Mouse (Mus musculus) heart, embryonic 14.5 days (tissue): ENCODE measurements around the gene Otulin. TPM values are rescaled to one million over a fixed set of nuclear protein-coding genes. Genes with fewer than 3 reads are reported as not detected.

Source experiments
- ATAC-seq: fragments of 200-750 bp; cut with Nextera tagmentation; 2 replicates; pipeline ENCODE4 v1.8.0; 2017; ENCODE audit warnings: low read depth, moderate TSS enrichment; ENCODE audit not compliant: insufficient number of reproducible peaks, insufficient read depth, low FRiP score
- H3K27ac ChIP-seq, 2 experiments: fragments of 200-500 bp in 1 of 2; fragments of 300-500 bp in 1 of 2; sonication (generic) in 1 of 2; replicated peaks in 1 of 2; 2 replicates each; pipeline ENCODE4 v1.5.1; 2012 to 2014; ENCODE audit warnings: low read depth in 2 of 2, low read length in 2 of 2, control low read depth in 1 of 2, mild to moderate bottlenecking in 1 of 2, mixed read lengths in 1 of 2; ENCODE audit not compliant: control insufficient read depth in 1 of 2, insufficient read depth in 1 of 2
- H3K27me3 ChIP-seq: fragments of 300-500 bp; sonication (generic); 2 replicates; pipeline ENCODE4 v1.6.1; 2014; ENCODE audit warnings: mild to moderate bottlenecking, low read length, control low read depth; ENCODE audit not compliant: control insufficient read depth, insufficient read depth
- H3K36me3 ChIP-seq: fragments of 300-500 bp; sonication (generic); 2 replicates; pipeline ENCODE4 v1.6.1; 2014; ENCODE audit warnings: mild to moderate bottlenecking, control low read depth, low read length, mixed read lengths; ENCODE audit not compliant: control insufficient read depth, insufficient read depth
- H3K4me1 ChIP-seq, 2 experiments: fragments of 200-500 bp in 1 of 2; fragments of 300-500 bp in 1 of 2; sonication (generic) in 1 of 2; 2 replicates each; pipeline ENCODE4 v1.6.1; 2012 to 2014; ENCODE audit warnings: low read length in 2 of 2, control low read depth in 1 of 2, mixed read lengths in 1 of 2; ENCODE audit not compliant: control insufficient read depth in 2 of 2, insufficient read depth in 2 of 2
- H3K4me2 ChIP-seq: fragments of 300-500 bp; sonication (generic); 2 replicates; pipeline ENCODE4 v1.6.1; 2014; ENCODE audit warnings: mild to moderate bottlenecking, low read length
- H3K4me3 ChIP-seq, 2 experiments: fragments of 200-500 bp in 1 of 2; fragments of 300-500 bp in 1 of 2; sonication (generic) in 1 of 2; 2 replicates each; pipeline ENCODE4 v1.5.1; 2012 to 2014; ENCODE audit warnings: low read length in 2 of 2, mild to moderate bottlenecking in 2 of 2, control low read depth in 1 of 2, low read depth in 1 of 2, moderate library complexity in 1 of 2; ENCODE audit not compliant: control insufficient read depth in 1 of 2, insufficient read depth in 1 of 2
- H3K9ac ChIP-seq: fragments of 300-500 bp; sonication (generic); 2 replicates; pipeline ENCODE4 v1.6.1; 2014; ENCODE audit warnings: mild to moderate bottlenecking, low read length
- H3K9me3 ChIP-seq: fragments of 300-500 bp; sonication (generic); 2 replicates; pipeline ENCODE4 v1.6.1; 2016; ENCODE audit warnings: low read length, control low read depth; ENCODE audit not compliant: control insufficient read depth
- WGBS: fragments of 180-500 bp; shearing (Covaris S2); extraction: QIAGEN DNeasy Blood & Tissue Kit; methylation state at CpG from one replicate; pipeline ENCODE4 v1.1.7; 2014; 5-methylcytosine and 5-hydroxymethylcytosine counted together
- polyA plus RNA-seq: library from polyadenylated mRNA; unstranded; fragments of >200 nt; fragmentation: Nextera tagmentation; extraction: Ambion mirVana; gene quantifications from 2 replicates; pipeline ENCODE4 v1.2.1, GENCODE M21; 2014

Gene Otulin
- polyA plus RNA-seq, 1 experiment from 2014 or later: 38.1 TPM

DNA sequence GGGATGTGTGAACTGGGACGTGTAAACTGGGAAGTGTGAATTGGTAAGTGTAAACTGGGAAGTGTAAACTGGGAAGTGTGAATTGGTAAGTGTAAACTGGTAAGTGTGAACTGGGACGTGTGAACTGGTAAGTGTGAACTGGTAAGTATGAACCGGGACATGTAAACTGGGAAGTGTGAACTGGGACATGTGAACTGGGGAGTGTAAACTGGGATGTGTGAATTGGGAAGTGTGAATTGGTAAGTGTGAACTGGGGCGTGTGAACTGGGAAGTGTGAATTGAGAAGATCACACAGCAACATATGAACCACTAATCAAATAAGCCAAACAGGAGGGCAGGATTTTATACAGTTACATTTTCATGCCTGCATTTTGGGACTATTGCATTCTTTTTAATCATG is 27.9 kb upstream of the Otulin start:
- no peaks in the 10 kb centered on the region for H3K4me1 ChIP-seq
- no peak overlapping the region for H3K4me2 ChIP-seq
- H3K27me3 ChIP-seq: no peaks in the 10 kb centered on the region
- H3K9ac ChIP-seq: no peak overlapping the region
- no peaks in the 10 kb centered on the region for H3K9me3 ChIP-seq
- no peak overlapping the region for H3K27ac ChIP-seq
- H3K36me3 ChIP-seq: no peaks in the 10 kb centered on the region
- no peak for ATAC-seq
- no peak overlapping the region for H3K4me3 ChIP-seq
- WGBS: 85% methylated on average over 4 of the region's 4 CpGs

- WGBS: 92% methylated on average over 10 of the region's 10 CpGs
- Histone ChIP-seq H3K36me3 (no peaks in the 10 kb centered on the region), H3K27ac (no peak overlapping the region), H3K4me3 (no peak overlapping the region), H3K4me2 (no peak overlapping the region), H3K27me3 (no peaks in the 10 kb centered on the region), H3K4me1 (no peaks in the 10 kb centered on the region), H3K9ac (no peak overlapping the region), H3K9me3 (no peaks in the 10 kb centered on the region)
- ATAC-seq: no peak
Measured at GRCm38 (mm10) chr15:27657866-27658265, 27.4 kb upstream of the Otulin start.

DNA sequence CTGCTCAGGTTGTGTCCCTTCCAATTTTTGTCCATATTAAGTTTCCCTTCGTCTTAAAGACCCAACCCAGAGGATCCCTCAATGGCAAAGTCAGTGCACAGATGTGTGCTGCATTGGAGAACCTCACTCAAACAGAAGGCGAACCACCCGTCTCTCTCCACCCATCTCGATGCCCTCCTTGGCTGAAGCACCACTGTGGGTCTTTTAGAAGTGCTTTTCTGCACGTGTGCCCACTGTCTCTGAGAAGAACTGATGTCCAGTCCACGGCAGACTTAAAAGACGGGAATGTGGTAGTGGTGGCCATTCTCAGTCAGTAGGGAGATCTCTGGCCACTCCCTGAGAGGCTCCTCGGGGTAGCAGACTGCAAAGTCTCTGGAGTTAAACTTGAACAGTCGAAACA is 26.1 kb upstream of the Otulin start:
- 78% methylated on average over 9 of the region's 9 CpGs for WGBS
- Histone ChIP-seq H3K9me3 (no peaks in the 10 kb centered on the region), H3K27ac (no peak overlapping the region), H3K36me3 (no peaks in the 10 kb centered on the region), H3K4me3 (no peak overlapping the region), H3K27me3 (no peaks in the 10 kb centered on the region), H3K4me2 (no peak overlapping the region), H3K4me1 (no peaks in the 10 kb centered on the region), H3K9ac (no peak overlapping the region)
- ATAC-seq: no peak

DNA sequence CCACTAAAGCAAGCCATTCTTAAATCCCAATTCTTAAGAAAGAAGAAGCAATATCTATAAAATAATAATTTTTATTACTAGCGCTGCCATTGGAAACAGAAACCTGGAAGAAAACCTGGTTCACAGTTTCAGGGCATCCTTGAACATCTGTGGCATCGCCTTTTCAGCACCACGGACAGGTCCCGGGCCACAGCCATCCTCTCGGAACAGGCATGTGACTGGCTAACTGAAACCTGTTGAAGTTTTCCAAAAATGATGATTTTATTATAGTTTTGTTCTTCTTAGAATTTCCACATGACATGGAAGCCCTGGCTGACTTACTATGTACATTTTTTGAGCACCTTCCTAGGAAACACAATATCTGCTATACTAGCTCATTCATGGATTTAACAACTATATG is 24.5 kb upstream of the Otulin start:
- Histone ChIP-seq H3K4me2 (no peak overlapping the region), H3K27ac (no peak overlapping the region), H3K9me3 (no peaks in the 10 kb centered on the region), H3K27me3 (no peaks in the 10 kb centered on the region), H3K4me3 (no peak overlapping the region), H3K4me1 (no peaks in the 10 kb centered on the region), H3K9ac (no peak overlapping the region), H3K36me3 (no peaks in the 10 kb centered on the region)
- WGBS: 16% methylated on average over 5 of the region's 5 CpGs
- ATAC-seq: no peak

DNA sequence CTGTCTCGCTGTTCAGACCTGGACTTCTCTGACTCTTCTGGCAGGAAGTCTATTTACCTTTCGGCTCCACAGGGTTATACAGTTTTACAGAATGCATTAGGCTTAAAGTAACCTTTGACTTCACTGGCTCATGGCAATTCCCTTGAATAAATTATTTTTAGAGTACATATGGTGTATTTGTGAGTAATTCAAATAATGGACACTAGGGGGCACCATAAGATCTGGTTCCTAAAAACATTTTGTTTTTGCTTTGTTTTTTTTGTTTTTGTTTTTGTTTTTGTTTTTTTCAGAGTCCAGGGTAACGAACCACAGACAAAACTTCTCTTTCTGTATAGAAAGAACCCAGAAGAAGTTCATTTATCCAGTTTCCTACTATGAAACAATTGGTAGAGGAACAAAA is 17.2 kb upstream of the Otulin start:
- 48% methylated on average over 3 of the region's 3 CpGs for whole genome bisulfite sequencing
- no peak for ATAC-seq
- Histone ChIP-seq H3K4me1 (no peaks in the 10 kb centered on the region), H3K4me2 (no peak overlapping the region), H3K9ac (no peak overlapping the region), H3K9me3 (no peaks in the 10 kb centered on the region), H3K4me3 (no peak overlapping the region), H3K36me3 (no peaks in the 10 kb centered on the region), H3K27ac (no peak overlapping the region), H3K27me3 (no peaks in the 10 kb centered on the region)

DNA sequence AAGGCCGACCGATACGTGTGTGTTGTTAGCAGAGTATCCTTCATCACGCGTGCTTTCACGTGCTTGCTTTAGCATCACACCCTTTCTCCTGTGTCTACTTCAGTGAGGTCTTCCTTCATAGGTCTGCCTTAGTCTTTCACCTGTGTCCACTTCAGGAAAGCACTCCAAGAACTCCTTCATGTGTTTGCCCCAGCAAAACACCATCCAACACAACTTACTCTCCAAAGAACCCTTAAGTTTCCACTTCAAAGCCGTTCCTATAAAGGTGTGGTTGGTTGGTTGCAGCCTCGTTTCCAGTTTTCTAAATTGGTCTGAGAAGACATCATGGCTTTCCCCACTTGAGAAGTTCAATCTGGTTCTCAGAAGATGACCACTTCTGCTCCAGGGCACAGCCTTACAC is 16.2 kb upstream of the Otulin start:
- ATAC-seq: no peak
- Histone ChIP-seq H3K4me3 (no peak overlapping the region), H3K4me1 (no peaks in the 10 kb centered on the region), H3K27ac (no peak overlapping the region), H3K36me3 (no peaks in the 10 kb centered on the region), H3K4me2 (no peak overlapping the region), H3K9ac (no peak overlapping the region), H3K9me3 (no peaks in the 10 kb centered on the region), H3K27me3 (no peaks in the 10 kb centered on the region)
- 84% methylated on average over 8 of the region's 8 CpGs for WGBS

GRCm38 (mm10) chr15:27645250-27645649 is 14.8 kb upstream of the Otulin start:
- no peak for ATAC-seq
- Histone ChIP-seq H3K27me3 (no peaks in the 10 kb centered on the region), H3K4me1 (no peaks in the 10 kb centered on the region), H3K9me3 (no peaks in the 10 kb centered on the region), H3K4me3 (no peak overlapping the region), H3K27ac (no peak overlapping the region), H3K36me3 (no peaks in the 10 kb centered on the region), H3K4me2 (no peak overlapping the region), H3K9ac (no peak overlapping the region)
- 78% methylated on average over 3 of the region's 3 CpGs for WGBS

- no peak overlapping the region for H3K9ac ChIP-seq
- no peak overlapping the region for H3K4me3 ChIP-seq
- no peak overlapping the region for H3K4me2 ChIP-seq
- H3K9me3 ChIP-seq: no peaks in the 10 kb centered on the region
- 77% methylated on average over 3 of the region's 3 CpGs for WGBS
- ATAC-seq: no peak
- H3K36me3 ChIP-seq: no peaks in the 10 kb centered on the region
- no peaks in the 10 kb centered on the region for H3K4me1 ChIP-seq
- H3K27me3 ChIP-seq: no peaks in the 10 kb centered on the region
- H3K27ac ChIP-seq: no peak overlapping the region
Measured at GRCm38 (mm10) chr15:27642895-27643294, 12.4 kb upstream of the Otulin start.
